Mouse (Mus musculus) right cerebral cortex, postnatal 4 days (tissue): Measurements from ENCODE around the gene Lrwd1.
"Not testable (repeated sequence)": the region's sequence is repeated elsewhere in the genome, so short reads cannot be mapped to it uniquely, and the experiment has no call there.

Source experiments
- DNase-seq: peaks from one replicate; pipeline ENCODE4 v3.0.0-alpha.2; 2022

Lrwd1 gene

GRCm38 (mm10) chr5:136146936-136147335 lies 11.1 kb upstream of the Lrwd1 start:
- no peak for DNase-seq

DNA sequence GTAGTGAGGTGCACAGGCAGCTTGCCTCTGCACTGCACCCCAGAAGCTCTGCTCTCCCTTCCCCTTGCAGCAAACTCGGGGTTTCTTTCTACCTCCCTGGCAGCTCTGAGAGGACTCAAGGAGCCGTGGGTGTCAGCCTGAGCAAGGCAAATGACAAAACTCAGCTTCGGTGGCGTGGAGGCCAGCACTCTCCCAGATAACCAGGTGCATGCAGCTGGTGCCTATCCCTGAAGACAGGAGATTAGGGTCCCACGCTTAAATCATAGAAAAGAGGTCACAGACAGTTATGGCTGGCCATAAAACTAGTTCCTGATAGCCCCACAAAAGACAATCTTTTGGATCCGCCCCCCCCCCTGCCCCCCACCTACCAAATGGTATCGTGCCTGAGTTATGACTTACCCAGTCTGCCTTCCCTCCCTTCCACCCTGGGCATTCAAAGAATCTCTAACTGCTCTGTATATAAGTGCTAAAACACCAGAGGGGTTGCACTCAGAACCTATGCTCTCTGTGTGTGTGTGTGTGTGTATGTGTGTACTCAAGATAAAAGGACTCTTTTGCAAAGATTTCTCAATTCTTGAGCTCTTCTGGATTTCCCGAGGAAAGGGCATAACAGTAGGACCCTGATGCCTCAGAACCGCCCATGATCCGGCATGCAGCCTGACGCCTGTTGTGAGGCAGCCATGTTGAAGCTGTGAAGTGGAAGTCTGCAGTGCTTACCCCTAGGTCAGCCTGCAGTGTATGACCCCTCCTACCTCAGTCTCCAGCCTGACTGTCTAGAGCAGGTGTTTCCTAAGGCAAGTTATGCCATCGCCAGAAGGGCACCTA lies 8.9 kb upstream of the Lrwd1 start:
- DNase-seq = no peak

GRCm38 (mm10) chr5:136143161-136143755 lies 7.4 kb upstream of the Lrwd1 start:
- DNase-seq = no peak

DNA sequence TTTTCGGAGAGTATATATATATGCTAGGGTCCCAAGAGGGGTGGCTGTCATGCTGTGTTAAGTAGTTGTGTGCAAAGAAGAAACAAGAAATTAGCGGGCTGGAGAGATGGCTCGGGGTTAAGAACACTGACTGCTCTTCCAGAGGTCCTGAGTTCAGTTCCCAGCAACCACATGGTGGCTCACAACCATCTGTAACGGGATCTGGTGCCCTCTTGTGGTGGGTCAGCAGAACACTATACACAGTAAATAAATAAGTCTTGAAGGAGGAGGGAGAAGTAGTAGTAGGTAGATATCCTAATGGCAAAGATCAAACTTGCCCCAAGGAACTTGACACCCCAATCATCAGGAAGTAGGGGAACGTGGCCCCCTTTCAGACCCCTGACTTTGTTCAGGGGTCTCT lies 6.9 kb upstream of the Lrwd1 start:
- no peak for DNase-seq

- no peak for DNase-seq
These were observed 4.2 kb upstream of the Lrwd1 start for GRCm38 (mm10) chr5:136140057-136140482.

GRCm38 (mm10) chr5:136139393-136139792 lies 3.5 kb upstream of the Lrwd1 start:
- no peak for DNase-seq

- DNase-seq = peak; percentile 50
These were observed 1.9 kb upstream of the Lrwd1 start for GRCm38 (mm10) chr5:136137658-136138274.

DNA sequence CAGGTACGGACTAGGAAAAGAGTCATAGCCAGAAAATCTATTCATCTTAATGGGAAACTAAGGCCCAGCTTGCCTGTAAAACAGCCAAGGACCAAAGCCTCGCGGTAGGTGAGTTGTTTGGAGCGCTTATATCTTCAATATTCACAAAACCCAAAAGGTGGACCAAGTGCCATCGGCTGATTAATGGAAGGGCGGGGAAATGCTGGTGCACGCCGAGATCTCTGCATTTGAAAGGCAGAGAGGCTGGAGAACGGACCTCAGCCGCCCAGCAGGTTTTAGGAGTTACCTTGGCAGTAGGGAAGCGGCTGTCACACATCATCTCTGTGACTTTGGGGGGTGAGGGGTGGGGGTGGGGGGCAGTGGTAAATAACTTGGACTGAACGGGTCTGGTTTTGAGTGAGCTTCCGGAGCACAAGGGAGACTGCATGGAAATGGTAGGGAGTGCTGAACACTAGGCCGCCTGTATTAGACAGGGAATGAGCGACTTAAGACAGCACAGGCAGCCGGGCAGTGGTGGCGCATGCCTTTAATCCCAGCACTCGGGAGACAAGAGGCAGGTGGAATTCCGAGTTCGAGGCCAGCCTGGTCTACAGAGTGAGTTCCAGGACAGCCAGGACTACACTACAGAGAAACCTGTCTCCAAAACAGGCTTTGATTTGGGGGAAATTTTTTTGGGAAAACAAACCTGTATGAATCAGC lies 567 bp upstream of the Lrwd1 start:
- DNase-seq = no peak

DNA sequence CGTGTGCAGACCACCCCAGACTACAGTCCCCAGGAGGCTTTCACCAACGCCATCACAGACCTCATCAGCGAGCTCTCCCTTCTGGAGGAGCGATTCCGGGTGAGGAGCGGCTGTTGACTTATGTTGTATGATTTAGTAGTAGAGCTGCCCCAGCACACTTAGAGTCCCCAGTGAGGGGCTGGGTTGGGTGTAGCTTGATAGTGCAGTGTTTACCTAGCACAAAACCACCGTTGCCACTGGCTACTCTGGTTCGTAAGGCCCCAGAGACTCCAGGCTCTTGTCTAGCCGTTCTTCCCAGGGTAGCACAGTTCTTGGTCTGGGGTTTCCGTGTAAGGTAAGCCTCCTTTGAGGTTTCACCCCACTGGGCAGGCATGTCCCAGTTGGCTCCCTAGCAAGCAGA lies 13.7 kb downstream of the Lrwd1 start:
- DNase-seq = no peak

- DNase-seq = no peak
These were observed 19.1 kb downstream of the Lrwd1 start for GRCm38 (mm10) chr5:136116784-136117112.

GRCm38 (mm10) chr5:136115891-136116783 lies 19.7 kb downstream of the Lrwd1 start, which contains the start of gene Polr2j:
Gene Polr2j (plus strand): TSS chr5:136116631.
- DNase-seq = peak; percentile 99

- not testable (repeated sequence) for DNase-seq
These were observed 22.3 kb downstream of the Lrwd1 start for GRCm38 (mm10) chr5:136113546-136113945.

GRCm38 (mm10) chr5:136109042-136109441 lies 26.8 kb downstream of the Lrwd1 start:
- DNase-seq = no peak

DNA sequence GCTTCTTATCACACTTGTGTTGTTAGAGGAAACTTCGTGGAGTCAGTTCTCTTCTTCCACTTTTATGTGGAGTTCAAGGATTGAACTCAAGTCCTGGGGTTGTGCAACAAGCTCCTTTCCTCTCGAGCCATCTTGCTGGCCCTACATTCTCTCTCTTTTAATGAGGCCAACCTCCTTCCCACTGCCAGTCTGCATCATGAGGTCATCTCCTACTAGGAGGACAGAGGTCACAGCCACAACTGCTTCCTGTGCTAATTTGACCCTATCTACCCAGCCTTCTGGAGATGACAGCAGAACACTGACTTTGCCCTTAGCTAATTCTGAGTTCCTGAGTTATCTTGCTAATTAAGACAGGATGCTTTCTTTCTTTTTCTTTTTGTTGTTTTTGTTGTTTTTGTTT lies 27.4 kb downstream of the Lrwd1 start:
- DNase-seq = no peak

DNA sequence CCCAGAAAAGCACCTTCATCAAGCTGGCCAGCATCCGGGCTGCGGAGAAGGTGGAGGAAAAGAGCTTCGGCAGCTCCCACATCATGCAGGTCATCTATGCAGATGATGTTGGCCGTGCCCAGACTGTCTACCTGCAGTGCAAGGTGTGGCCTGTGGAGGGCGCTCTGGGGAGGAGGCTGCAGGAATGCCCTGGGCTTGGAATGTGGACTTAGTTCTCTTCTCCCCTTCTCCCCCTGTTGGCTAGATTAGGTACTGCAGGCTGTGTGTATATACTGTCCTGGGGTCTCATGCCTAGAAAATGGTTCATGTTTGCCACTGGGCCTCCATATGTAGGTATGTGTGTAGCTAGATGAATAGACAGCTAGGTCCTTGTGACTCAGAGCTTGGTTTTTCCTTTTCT lies 31.4 kb downstream of the Lrwd1 start:
- peak; percentile 43 for DNase-seq

- peak; percentile 80 for DNase-seq
These were observed 33.6 kb downstream of the Lrwd1 start for GRCm38 (mm10) chr5:136102099-136102820.

DNA sequence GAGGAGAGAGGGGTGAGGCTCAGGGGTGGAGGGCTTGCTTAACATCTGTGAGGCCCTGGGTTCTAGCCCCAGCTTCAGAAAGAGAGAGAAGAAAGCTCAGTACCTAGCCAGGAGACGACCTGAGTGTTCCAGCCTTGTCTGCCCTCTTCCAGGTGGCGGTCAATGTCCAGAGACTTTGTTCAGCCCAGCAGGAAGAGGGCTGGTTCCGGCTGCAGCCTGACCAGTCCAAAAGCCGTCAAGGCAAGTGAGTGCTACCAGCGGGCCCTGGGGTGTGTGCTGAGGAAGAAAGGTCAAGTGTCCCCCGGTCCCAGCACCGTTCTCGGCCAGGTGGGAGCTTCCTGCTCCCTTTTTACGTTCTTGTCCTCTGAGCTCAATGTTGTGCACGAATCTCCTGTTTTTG lies 37.3 kb downstream of the Lrwd1 start:
- DNase-seq = no peak

- DNase-seq = no peak
These were observed 40.8 kb downstream of the Lrwd1 start for GRCm38 (mm10) chr5:136095089-136095488.

- DNase-seq = no peak
These were observed 41.4 kb downstream of the Lrwd1 start for GRCm38 (mm10) chr5:136094249-136095010.

GRCm38 (mm10) chr5:136091927-136092326 lies 43.9 kb downstream of the Lrwd1 start:
- no peak for DNase-seq
